Mouse (Mus musculus) midbrain, postnatal 0 days (tissue): ENCODE data around the gene Ankrd55. TPM values are rescaled to one million over a fixed set of nuclear protein-coding genes. Genes with fewer than 3 reads are reported as not detected.

Experiments used
- ATAC-seq: fragments of 200-750 bp; cut with Nextera tagmentation; 2 replicates; pipeline ENCODE4 v1.8.0; 2017; ENCODE audit warnings: moderate number of reproducible peaks, mild to moderate bottlenecking, moderate TSS enrichment, moderate library complexity; ENCODE audit not compliant: low FRiP score
- DNase-seq: peaks from one replicate; pipeline ENCODE4 v3.0.0-alpha.2; 2015; ENCODE audit warnings: low spot score
- H3K27ac ChIP-seq: fragments of 300-500 bp; sonication (generic); 2 replicates; pipeline ENCODE4 v1.5.1; 2014; ENCODE audit warnings: low read depth, mild to moderate bottlenecking, low read length, mixed read lengths
- H3K27me3 ChIP-seq: fragments of 300-500 bp; sonication (generic); 2 replicates; pipeline ENCODE4 v1.6.1; 2014; ENCODE audit warnings: low read length, control low read depth, mixed read lengths; ENCODE audit not compliant: insufficient read depth
- H3K36me3 ChIP-seq: fragments of 300-500 bp; sonication (generic); 2 replicates; pipeline ENCODE4 v1.6.1; 2014; ENCODE audit warnings: low read length, control low read depth, mixed read lengths; ENCODE audit not compliant: insufficient read depth
- H3K4me1 ChIP-seq: fragments of 300-500 bp; sonication (generic); 2 replicates; pipeline ENCODE4 v1.6.1; 2014; ENCODE audit warnings: mild to moderate bottlenecking, control low read depth, antibody characterized with exemption, low read length, mixed read lengths; ENCODE audit not compliant: insufficient read depth
- H3K4me2 ChIP-seq: fragments of 300-500 bp; sonication (generic); 2 replicates; pipeline ENCODE4 v1.6.1; 2014; ENCODE audit warnings: low read depth, mild to moderate bottlenecking, low read length, mixed read lengths; ENCODE audit not compliant: poor library complexity, severe bottlenecking
- H3K4me3 ChIP-seq: fragments of 300-500 bp; sonication (generic); 2 replicates; pipeline ENCODE4 v1.5.1; 2014; ENCODE audit warnings: low read depth, mild to moderate bottlenecking, low read length, moderate library complexity
- H3K9ac ChIP-seq: fragments of 300-500 bp; sonication (generic); replicated peaks from 2 replicates; pipeline ENCODE4 v1.6.1; 2014; ENCODE audit warnings: mild to moderate bottlenecking, low read length, moderate library complexity, mixed read lengths; ENCODE audit not compliant: poor library complexity, severe bottlenecking
- H3K9me3 ChIP-seq: fragments of 300-500 bp; sonication (generic); 2 replicates; pipeline ENCODE4 v1.6.1; 2016; ENCODE audit warnings: low read length, control low read depth
- CTCF ChIP-seq: IDR thresholded peaks from 2 replicates; pipeline ENCODE4 v1.5.1; 2016; ENCODE audit warnings: antibody characterized with exemption, mild to moderate bottlenecking
- WGBS: fragments of 180-500 bp; shearing (Covaris S2); extraction: QIAGEN DNeasy Blood & Tissue Kit; methylation state at CpG from one replicate; pipeline ENCODE4 v1.1.7; 2014; 5-methylcytosine and 5-hydroxymethylcytosine counted together
- polyA plus RNA-seq: library from polyadenylated mRNA; unstranded; fragments of >200 nt; fragmentation: Nextera tagmentation; extraction: Ambion mirVana; gene quantifications from 2 replicates; pipeline ENCODE4 v1.2.1, GENCODE M21; 2015
- total RNA-seq: library from RNA; depleted of rRNA; stranded (reverse); fragments of >200 nt; gene quantifications from 2 replicates; pipeline ENCODE4 v1.2.3, GENCODE M21; 2014

Gene Ankrd55
- total and polyA plus RNA-seq, 2 experiments from 2014 or later, result 10.2 to 21.2 TPM

DNA sequence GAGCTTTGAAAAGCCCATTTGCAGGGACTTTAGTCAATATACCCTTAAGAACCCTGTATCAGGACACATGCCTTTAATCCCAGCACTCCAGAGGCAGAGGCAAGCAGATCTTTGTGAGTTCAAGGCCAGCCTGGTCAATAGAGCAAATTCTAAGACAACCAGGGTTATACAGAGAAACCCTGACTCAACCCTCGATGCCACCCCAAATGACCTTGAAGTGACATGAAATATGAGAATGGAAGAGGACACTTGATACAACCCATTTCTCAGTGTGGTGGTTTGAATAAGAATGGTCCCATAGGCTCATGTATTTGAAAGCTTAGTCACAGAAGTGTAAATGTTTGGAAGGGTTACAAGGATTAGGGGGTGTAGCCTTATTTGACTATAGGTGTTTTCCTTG lies 121.6 kb downstream of the Ankrd55 start:
- Histone ChIP-seq H3K4me3 (no peak overlapping the region), H3K27ac (no peak overlapping the region), H3K9me3 (no peaks in the 10 kb centered on the region), H3K4me2 (no peak overlapping the region), H3K27me3 (no peaks in the 10 kb centered on the region), H3K36me3 (no peaks in the 10 kb centered on the region), H3K4me1 (no peaks in the 10 kb centered on the region), H3K9ac (no peak overlapping the region)
- 93% methylated on average over 1 of the region's 1 CpGs for WGBS
- no peak for DNase-seq
- TF ChIP-seq CTCF, result no peak
- ATAC-seq, result no peak

DNA sequence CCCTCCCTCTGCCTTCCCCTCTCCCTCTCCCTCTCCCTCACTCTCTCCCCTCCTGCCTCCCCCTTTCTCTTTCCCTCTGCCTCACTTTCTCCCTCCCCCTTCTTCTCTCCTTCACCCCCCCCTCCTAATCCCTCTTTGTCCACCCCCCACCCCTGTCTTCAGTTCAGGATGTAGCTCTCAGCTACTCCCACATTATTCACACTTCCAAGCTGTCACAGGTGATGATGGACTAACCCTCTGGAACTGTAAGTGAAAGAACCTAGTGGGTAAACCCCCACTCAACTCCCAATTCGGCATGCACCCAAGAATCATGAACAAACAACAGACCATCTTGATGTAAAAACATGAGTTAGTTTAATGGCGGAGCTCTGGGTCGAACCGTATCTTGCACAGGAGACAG lies 122.2 kb downstream of the Ankrd55 start:
- ATAC-seq, result no peak
- H3K4me3 ChIP-seq, result no peak overlapping the region

DNA sequence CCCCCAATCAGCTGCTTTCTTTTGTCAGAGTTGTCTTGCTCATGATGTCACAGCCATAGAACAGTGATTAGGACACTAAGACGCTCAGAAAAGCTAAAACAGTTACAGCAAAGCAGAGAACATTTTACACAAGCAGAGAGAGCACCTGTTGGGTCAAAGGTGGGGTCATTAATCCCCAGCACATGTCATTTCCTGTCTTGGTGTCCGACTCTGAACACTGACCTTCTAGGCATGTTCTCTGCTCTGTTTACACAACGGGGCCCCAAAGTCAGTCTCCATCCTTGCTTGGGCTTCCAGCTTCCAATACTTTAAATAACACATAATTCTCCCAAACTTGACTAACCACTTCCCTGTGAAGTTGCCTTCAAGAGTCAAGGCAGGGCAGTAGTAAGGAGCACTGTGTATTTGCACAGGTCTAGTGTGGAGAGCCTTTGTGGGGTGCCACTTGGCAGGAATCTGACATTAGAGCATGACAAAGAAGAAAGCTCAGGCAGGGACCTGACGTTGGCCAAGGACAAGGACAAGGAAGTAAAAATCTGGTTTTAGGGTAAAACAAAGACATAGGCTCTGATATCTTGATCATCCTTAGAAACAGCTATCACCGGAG lies 123.1 kb downstream of the Ankrd55 start:
- H3K4me1 ChIP-seq, result no peaks in the 10 kb centered on the region
- no peak overlapping the region for H3K9ac ChIP-seq
- TF ChIP-seq CTCF, result no peak
- no peaks in the 10 kb centered on the region for H3K9me3 ChIP-seq
- DNase-seq (no peak), ATAC-seq (no peak)
- no peak overlapping the region for H3K27ac ChIP-seq
- no peak overlapping the region for H3K4me3 ChIP-seq
- no peaks in the 10 kb centered on the region for H3K36me3 ChIP-seq
- H3K4me2 ChIP-seq, result no peak overlapping the region
- no peaks in the 10 kb centered on the region for H3K27me3 ChIP-seq
- WGBS, result 81% methylated on average over 5 of the region's 5 CpGs

More for the DNA sequence above, 122.2 kb downstream of the Ankrd55 start:
- 96% methylated on average over 4 of the region's 4 CpGs for WGBS
- Histone ChIP-seq H3K27me3 (no peaks in the 10 kb centered on the region), H3K36me3 (no peaks in the 10 kb centered on the region), H3K4me1 (no peaks in the 10 kb centered on the region), H3K9ac (no peak overlapping the region), H3K4me2 (no peak overlapping the region), H3K27ac (no peak overlapping the region), H3K9me3 (no peaks in the 10 kb centered on the region)
- no peak for DNase-seq
- TF ChIP-seq CTCF, result no peak

DNA sequence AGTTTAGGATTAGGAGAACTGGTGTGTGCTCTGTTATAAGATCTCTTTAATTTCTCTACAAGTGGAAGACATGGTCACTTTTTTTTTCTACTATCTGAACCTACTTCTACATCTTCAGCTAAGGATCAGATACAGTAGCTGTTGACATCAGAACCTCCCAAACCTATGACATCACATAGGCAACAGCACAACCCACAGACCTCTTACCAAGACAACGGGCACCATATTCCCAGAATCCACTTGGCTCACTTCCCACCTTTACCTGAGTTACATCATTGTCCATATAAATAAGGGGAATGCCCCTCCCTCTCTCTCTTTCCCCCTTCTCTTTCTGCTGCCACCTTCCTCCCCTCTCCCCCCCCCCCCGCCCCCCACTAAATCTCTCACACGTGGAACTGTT lies 124.0 kb downstream of the Ankrd55 start:
- no peak for ATAC-seq
- TF ChIP-seq CTCF, result no peak
- DNase-seq, result no peak
- Histone ChIP-seq H3K4me2 (no peak overlapping the region), H3K4me1 (no peaks in the 10 kb centered on the region), H3K27me3 (no peaks in the 10 kb centered on the region), H3K9ac (no peak overlapping the region), H3K9me3 (no peaks in the 10 kb centered on the region), H3K4me3 (no peak overlapping the region), H3K36me3 (no peaks in the 10 kb centered on the region), H3K27ac (no peak overlapping the region)
- WGBS, result 73% methylated on average over 2 of the region's 3 CpGs

DNA sequence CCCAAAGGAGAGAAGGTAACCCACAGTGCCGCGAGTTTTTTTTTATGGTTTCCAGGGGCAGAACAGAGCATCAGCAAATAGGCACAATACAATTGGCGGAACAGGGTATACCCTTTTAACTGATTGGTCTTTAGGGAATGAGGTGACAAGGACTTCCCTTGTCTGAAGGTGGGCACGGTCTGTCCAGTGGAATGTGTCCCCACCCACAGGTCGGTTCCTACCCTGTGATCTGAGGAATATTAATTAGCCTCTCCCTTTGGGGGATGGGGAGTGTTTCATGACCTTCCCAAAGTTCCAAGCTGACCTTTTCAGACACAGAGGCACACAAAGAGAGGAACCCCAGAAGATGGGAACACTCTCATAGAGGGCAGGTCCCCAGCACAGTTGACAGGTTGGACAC lies 124.6 kb downstream of the Ankrd55 start:
- H3K27ac ChIP-seq, result no peak overlapping the region

DNA sequence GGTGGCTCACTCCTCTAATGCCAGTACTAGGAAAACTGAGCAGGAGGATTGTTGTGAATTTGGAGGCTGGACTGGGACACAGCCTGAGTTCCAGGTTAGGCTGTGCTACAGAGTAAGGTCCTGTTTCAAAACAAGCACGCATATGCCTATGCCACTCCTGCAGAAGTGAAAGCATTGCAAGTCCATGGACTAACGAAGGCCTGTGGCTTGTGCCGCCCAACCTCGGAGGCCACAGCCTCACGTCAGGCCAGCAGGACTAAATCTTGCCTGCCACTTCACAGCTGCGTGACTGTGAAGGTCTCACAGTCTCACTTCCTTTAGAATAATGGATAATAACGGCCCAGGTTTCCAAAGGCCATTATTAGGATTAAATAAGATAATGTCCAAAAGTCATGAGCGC lies 125.4 kb downstream of the Ankrd55 start:
- no peak overlapping the region for H3K4me3 ChIP-seq
- H3K4me1 ChIP-seq, result no peaks in the 10 kb centered on the region
- H3K9ac ChIP-seq, result no peak overlapping the region
- H3K9me3 ChIP-seq, result no peaks in the 10 kb centered on the region
- ATAC-seq (no peak), DNase-seq (no peak)
- no peak overlapping the region for H3K27ac ChIP-seq
- no peaks in the 10 kb centered on the region for H3K27me3 ChIP-seq
- no peak overlapping the region for H3K4me2 ChIP-seq
- WGBS, result 87% methylated on average over 8 of the region's 8 CpGs
- H3K36me3 ChIP-seq, result no peaks in the 10 kb centered on the region
- TF ChIP-seq CTCF, result no peak

More for the DNA sequence above, 124.6 kb downstream of the Ankrd55 start:
- Histone ChIP-seq H3K36me3 (no peaks in the 10 kb centered on the region), H3K4me1 (no peaks in the 10 kb centered on the region), H3K9ac (no peak overlapping the region), H3K4me3 (no peak overlapping the region), H3K9me3 (no peaks in the 10 kb centered on the region), H3K4me2 (no peak overlapping the region), H3K27me3 (no peaks in the 10 kb centered on the region)
- WGBS, result 81% methylated on average over 5 of the region's 5 CpGs
- ATAC-seq (no peak), DNase-seq (no peak)
- no peak for TF ChIP-seq CTCF
